Mouse (Mus musculus) lung, embryonic 14.5 days (tissue): ENCODE data around the gene Dera. TPM values are rescaled to one million over a fixed set of nuclear protein-coding genes. Genes with fewer than 3 reads are reported as not detected.

Source experiments
- ATAC-seq: fragments of 200-750 bp; cut with Nextera tagmentation; 2 replicates; pipeline ENCODE4 v1.8.0; 2017; ENCODE audit warnings: mild to moderate bottlenecking, moderate TSS enrichment, moderate library complexity; ENCODE audit not compliant: insufficient read depth
- DNase-seq: peaks from one replicate; pipeline ENCODE4 v3.0.0-alpha.2; 2015
- H3K27ac ChIP-seq: fragments of 300-500 bp; sonication (generic); 2 replicates; pipeline ENCODE4 v1.5.1; 2014; ENCODE audit warnings: low read depth, mild to moderate bottlenecking, moderate library complexity
- H3K27me3 ChIP-seq: fragments of 300-500 bp; sonication (generic); 2 replicates; pipeline ENCODE4 v1.6.1; 2014; ENCODE audit warnings: low read length, control low read depth; ENCODE audit not compliant: insufficient read depth
- H3K36me3 ChIP-seq: fragments of 300-500 bp; sonication (generic); 2 replicates; pipeline ENCODE4 v1.6.1; 2014; ENCODE audit warnings: control low read depth; ENCODE audit not compliant: insufficient read depth
- H3K4me1 ChIP-seq: fragments of 300-500 bp; sonication (generic); 2 replicates; pipeline ENCODE4 v1.6.1; 2014; ENCODE audit warnings: antibody characterized with exemption, control low read depth; ENCODE audit not compliant: insufficient read depth
- H3K4me2 ChIP-seq: fragments of 300-500 bp; sonication (generic); 2 replicates; pipeline ENCODE4 v1.6.1; 2014; ENCODE audit warnings: mild to moderate bottlenecking
- H3K4me3 ChIP-seq: fragments of 300-500 bp; sonication (generic); 2 replicates; pipeline ENCODE4 v1.5.1; 2014; ENCODE audit warnings: low read depth, low read length
- H3K9ac ChIP-seq: fragments of 300-500 bp; sonication (generic); 2 replicates; pipeline ENCODE4 v1.6.1; 2014
- H3K9me3 ChIP-seq: fragments of 300-500 bp; sonication (generic); 2 replicates; pipeline ENCODE4 v1.6.1; 2016; ENCODE audit warnings: low read depth, low read length, control low read depth
- CTCF ChIP-seq: IDR thresholded peaks from 2 replicates; pipeline ENCODE4 v1.5.1; 2016; ENCODE audit warnings: antibody characterized with exemption, low read depth
- WGBS: fragments of 180-500 bp; shearing (Covaris S2); extraction: QIAGEN DNeasy Blood & Tissue Kit; methylation state at CpG from one replicate; pipeline ENCODE4 v1.1.7; 2014; 5-methylcytosine and 5-hydroxymethylcytosine counted together
- polyA plus RNA-seq: library from polyadenylated mRNA; unstranded; fragments of >200 nt; fragmentation: Nextera tagmentation; extraction: Ambion mirVana; gene quantifications from 2 replicates; pipeline ENCODE4 v1.2.1, GENCODE M21; 2014

The Dera gene
- polyA plus RNA-seq, 1 experiment from 2014 or later = 62.0 TPM

GRCm38 (mm10) chr6:137887258-137887657 lies 132.9 kb downstream of the Dera start:
- ATAC-seq (no peak), DNase-seq (no peak)
- Histone ChIP-seq H3K27me3 (no peaks in the 10 kb centered on the region), H3K27ac (no peak overlapping the region), H3K4me2 (no peak overlapping the region), H3K4me3 (no peak overlapping the region), H3K9me3 (no peaks in the 10 kb centered on the region; the same call in 1 of the 2 replicates), H3K36me3 (no peaks in the 10 kb centered on the region), H3K4me1 (no peaks in the 10 kb centered on the region), H3K9ac (no peak overlapping the region)
- WGBS = 61% methylated on average over 6 of the region's 6 CpGs
- no peak for TF ChIP-seq CTCF

DNA sequence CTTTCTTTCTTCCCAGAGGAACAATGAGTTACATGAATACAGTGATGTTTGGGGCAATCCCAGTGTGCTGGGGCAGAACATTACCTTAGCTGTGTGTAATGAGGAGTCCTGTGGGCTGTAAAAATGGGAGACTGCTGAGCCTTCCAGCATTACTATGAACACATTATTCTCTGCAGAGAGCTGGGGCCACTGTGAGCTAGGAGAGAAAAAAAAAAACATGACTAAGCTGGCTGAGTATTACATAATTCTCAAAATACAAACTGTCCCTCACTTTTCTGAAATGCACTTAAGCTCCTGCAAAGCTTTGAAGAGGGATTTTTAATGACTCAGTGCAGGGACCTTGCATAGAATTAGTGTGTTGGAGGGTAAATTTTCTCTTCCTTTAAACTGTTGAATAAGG lies 143.3 kb downstream of the Dera start:
- ATAC-seq = no peak
- no peaks in the 10 kb centered on the region for H3K9me3 ChIP-seq
- DNase-seq = no peak
- no peaks in the 10 kb centered on the region for H3K4me1 ChIP-seq
- H3K36me3 ChIP-seq = no peaks in the 10 kb centered on the region
- no peak overlapping the region for H3K9ac ChIP-seq
- H3K27ac ChIP-seq = no peak overlapping the region
- no peak overlapping the region for H3K4me2 ChIP-seq
- TF ChIP-seq CTCF = no peak
- no peak overlapping the region for H3K4me3 ChIP-seq
- no peaks in the 10 kb centered on the region for H3K27me3 ChIP-seq

GRCm38 (mm10) chr6:137901255-137901654 lies 146.9 kb downstream of the Dera start:
- peak; percentile 41; the same call in 1 of the 2 replicates for ATAC-seq
- 71% methylated on average over 5 of the region's 5 CpGs for WGBS
- Histone ChIP-seq H3K36me3 (no peaks in the 10 kb centered on the region), H3K4me2 (no peak overlapping the region), H3K9me3 (no peaks in the 10 kb centered on the region), H3K4me1 (no peaks in the 10 kb centered on the region), H3K27ac (no peak overlapping the region), H3K9ac (no peak overlapping the region), H3K4me3 (no peak overlapping the region), H3K27me3 (no peaks in the 10 kb centered on the region)
- no peak for TF ChIP-seq CTCF
- DNase-seq = peak; percentile 60

Other genes with a start within 250 kb of the Dera start
- gene Eps8, start 99.7 kb upstream of the Dera start, polyA plus RNA-seq = 24.5 and 26.7 TPM in 2 replicates
- 191 and 193 TPM in 2 replicates for gene Strap, start 19.5 kb upstream of the Dera start, polyA plus RNA-seq